Mouse (Mus musculus) hindbrain, embryonic 13.5 days (tissue): ENCODE measurements around the gene Ltv1. TPM values are rescaled to one million over a fixed set of nuclear protein-coding genes. Genes with fewer than 3 reads are reported as not detected.
A peak's percentile ranks its signal among the peaks of the same experiment; 100 is the strongest.

Experiments
- ATAC-seq: fragments of 200-750 bp; cut with Nextera tagmentation; 2 replicates; pipeline ENCODE4 v1.8.0; 2017; ENCODE audit warnings: moderate TSS enrichment; ENCODE audit not compliant: low FRiP score
- H3K27ac ChIP-seq: fragments of 300-500 bp; sonication (generic); 2 replicates; pipeline ENCODE4 v1.5.1; 2015; ENCODE audit warnings: inconsistent platforms, mild to moderate bottlenecking, moderate library complexity
- H3K27me3 ChIP-seq: fragments of 300-500 bp; sonication (generic); 2 replicates; pipeline ENCODE4 v1.6.1; 2015; ENCODE audit warnings: mild to moderate bottlenecking, inconsistent platforms
- H3K36me3 ChIP-seq: fragments of 300-500 bp; sonication (generic); 2 replicates; pipeline ENCODE4 v1.6.1; 2015; ENCODE audit warnings: mild to moderate bottlenecking, inconsistent platforms
- H3K4me1 ChIP-seq: fragments of 300-500 bp; sonication (generic); replicated peaks from 2 replicates; pipeline ENCODE4 v1.6.1; 2015; ENCODE audit warnings: inconsistent platforms
- H3K4me2 ChIP-seq: fragments of 300-500 bp; sonication (generic); 2 replicates; pipeline ENCODE4 v1.6.1; 2015; ENCODE audit warnings: inconsistent platforms, mild to moderate bottlenecking, moderate library complexity
- H3K4me3 ChIP-seq: fragments of 300-500 bp; sonication (generic); 2 replicates; pipeline ENCODE4 v1.5.1; 2015; ENCODE audit warnings: mild to moderate bottlenecking, inconsistent platforms
- H3K9ac ChIP-seq: fragments of 300-500 bp; sonication (generic); 2 replicates; pipeline ENCODE4 v1.6.1; 2015; ENCODE audit warnings: mild to moderate bottlenecking, inconsistent platforms
- H3K9me3 ChIP-seq: fragments of 300-500 bp; sonication (generic); 2 replicates; pipeline ENCODE4 v1.6.1; 2016; ENCODE audit warnings: inconsistent platforms
- WGBS: fragments of 180-500 bp; shearing (Covaris S2); methylation state at CpG from one replicate; pipeline ENCODE4 v1.1.7; 2015; 5-methylcytosine and 5-hydroxymethylcytosine counted together
- polyA plus RNA-seq: library from polyadenylated mRNA; unstranded; fragments of >200 nt; fragmentation: Nextera tagmentation; extraction: Ambion mirVana; gene quantifications from 2 replicates; pipeline ENCODE4 v1.2.1, GENCODE M21; 2015

The Ltv1 gene
- polyA plus RNA-seq = 36.5 and 40.8 TPM in 2 replicates

DNA sequence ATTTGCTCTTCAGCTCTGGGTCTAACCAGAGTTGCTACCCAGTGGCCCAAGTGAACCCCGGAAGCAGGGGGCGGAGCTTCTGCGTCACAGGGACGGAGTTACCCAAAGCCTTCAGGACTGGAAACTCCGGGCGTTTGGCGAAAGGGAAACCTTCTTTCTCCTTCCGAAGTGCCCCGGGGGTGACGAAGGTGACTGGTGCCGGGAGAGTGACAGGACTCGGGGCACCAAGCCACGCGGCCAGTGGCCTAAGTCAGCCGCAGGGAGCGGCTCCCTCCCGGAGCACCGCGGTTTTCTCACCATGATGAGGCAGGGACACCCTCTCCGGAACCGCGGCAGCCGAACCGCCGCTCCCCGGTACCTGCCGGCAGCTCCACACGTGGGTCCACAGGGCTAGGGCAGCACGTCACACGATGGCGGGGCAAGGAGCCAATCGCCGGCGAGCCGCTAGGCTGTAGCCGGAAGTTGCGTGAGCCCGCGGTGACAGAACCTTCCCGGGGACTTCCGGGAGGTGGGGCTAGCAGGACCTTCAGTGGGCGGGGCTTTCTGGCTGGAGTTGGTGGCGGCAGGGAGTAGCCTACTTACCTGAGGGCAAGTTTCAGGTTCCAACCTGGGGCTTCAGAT, at the start of gene Ltv1:
Gene Ltv1, minus strand, starts transcription at position 438 of the 621 bp plus-strand sequence.
- Histone ChIP-seq H3K4me1 (peaks cover 8% of the 10 kb centered on the region), H3K27ac (peak within 1 kb of the TSS; percentile 59), H3K36me3 (peaks cover 25% of the 10 kb centered on the region), H3K4me2 (peak within 1 kb of the TSS; percentile 62), H3K9ac (peak within 1 kb of the TSS; percentile 87), H3K4me3 (peak within 1 kb of the TSS; percentile 92), H3K27me3 (no peaks in the 10 kb centered on the region), H3K9me3 (no peaks in the 10 kb centered on the region)
- WGBS = under 1% methylated on average over 43 of the region's 43 CpGs
- peak; percentile 100 for ATAC-seq

DNA sequence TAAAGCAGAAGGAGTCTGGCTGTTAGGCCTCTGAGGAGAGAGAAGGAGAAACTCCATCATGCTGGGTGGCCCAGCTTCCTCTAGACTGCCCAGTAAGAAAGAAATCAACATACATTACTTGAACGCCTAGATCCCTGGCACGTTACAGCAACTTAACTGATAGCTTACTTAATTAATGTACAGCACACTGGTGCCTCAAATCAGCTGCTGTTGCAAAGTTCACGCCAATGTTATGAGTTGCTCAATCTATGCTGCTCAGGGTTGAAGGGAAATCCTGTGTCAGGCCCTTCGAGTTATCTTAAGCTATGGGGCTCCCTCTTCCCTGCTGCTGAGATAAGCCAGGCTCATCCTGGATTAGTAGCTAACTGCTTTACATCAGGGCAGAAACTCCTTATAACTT, 47.5 kb upstream of the Ltv1 start:
- Histone ChIP-seq H3K4me1 (no peaks in the 10 kb centered on the region), H3K36me3 (no peaks in the 10 kb centered on the region), H3K9me3 (no peaks in the 10 kb centered on the region), H3K27me3 (no peaks in the 10 kb centered on the region), H3K27ac (no peak overlapping the region), H3K4me3 (no peak overlapping the region), H3K9ac (no peak overlapping the region), H3K4me2 (no peak overlapping the region)
- ATAC-seq = no peak
- WGBS = 78% methylated on average over 4 of the region's 4 CpGs

DNA sequence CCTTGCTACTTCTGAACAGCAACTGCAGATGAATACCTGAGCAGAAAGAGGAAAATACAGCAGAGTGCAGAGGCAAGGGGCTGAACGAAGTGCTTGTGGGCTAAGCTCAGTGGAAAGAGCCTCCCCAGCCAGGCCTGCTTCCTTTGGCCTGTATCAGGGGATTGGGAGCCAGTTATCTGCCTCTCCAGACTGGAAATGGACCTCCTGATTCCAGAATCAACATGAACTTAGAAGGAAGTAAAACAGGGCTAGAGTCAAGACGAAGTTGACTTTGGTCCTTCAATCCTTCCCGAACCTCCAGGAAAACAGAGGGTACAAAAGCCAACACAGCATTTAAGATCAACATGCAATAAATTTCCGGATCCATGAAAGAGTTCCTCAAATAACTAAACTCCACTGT, 45.2 kb upstream of the Ltv1 start:
- H3K4me1 ChIP-seq = peaks cover 7% of the 10 kb centered on the region
- 89% methylated on average over 4 of the region's 4 CpGs for WGBS
- H3K27ac ChIP-seq = no peak overlapping the region
- H3K36me3 ChIP-seq = no peaks in the 10 kb centered on the region
- no peak for ATAC-seq
- H3K27me3 ChIP-seq = no peaks in the 10 kb centered on the region
- no peaks in the 10 kb centered on the region for H3K9me3 ChIP-seq
- no peak overlapping the region for H3K4me3 ChIP-seq
- no peak overlapping the region for H3K4me2 ChIP-seq
- no peak overlapping the region for H3K9ac ChIP-seq

DNA sequence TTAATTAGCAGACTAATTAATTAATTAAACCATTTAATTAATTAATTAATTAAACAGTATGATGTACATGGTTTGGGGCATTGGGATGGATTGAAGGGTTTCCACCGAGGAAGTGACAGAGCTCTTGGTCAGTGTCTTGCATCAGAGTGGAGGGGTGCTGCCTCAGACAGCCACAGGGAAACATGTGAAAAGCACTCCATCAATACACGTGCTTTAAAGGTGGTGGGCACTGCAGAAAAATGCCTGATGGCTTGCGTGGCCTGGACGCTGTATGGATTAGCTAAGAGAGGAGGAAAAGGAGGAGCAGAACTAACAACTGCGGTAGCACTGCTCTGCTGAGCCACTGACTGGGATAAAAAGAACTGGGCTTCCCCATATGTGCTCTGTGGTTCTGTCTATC, 43.9 kb upstream of the Ltv1 start:
- 88% methylated on average over 5 of the region's 5 CpGs for WGBS
- no peak overlapping the region for H3K27ac ChIP-seq

DNA sequence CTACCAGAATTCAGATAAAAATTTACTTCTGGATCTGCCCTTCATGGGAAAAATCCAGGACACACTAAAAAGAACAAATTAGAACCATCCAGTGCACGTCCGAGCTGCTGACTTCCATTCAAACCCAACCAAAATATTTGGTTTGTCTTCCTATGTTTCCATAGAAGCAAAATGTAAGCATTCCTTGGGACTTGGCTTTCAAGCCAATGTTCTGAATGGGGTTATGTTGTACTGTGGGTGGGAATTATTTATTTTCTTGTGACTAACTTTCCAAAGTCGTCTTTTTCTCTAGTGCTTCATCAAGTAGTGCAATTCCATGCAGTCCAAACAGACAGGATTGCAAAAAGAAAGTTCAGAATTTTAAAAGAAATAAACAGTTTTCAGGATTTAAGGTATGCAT, 41.5 kb upstream of the Ltv1 start:
- Histone ChIP-seq H3K4me1 (peaks cover 13% of the 10 kb centered on the region), H3K4me2 (no peak overlapping the region), H3K27ac (no peak overlapping the region), H3K27me3 (no peaks in the 10 kb centered on the region), H3K9ac (no peak overlapping the region), H3K4me3 (no peak overlapping the region), H3K9me3 (no peaks in the 10 kb centered on the region), H3K36me3 (no peaks in the 10 kb centered on the region)
- WGBS = 54% methylated on average over 3 of the region's 3 CpGs
- ATAC-seq = no peak

More for the DNA sequence above, 43.9 kb upstream of the Ltv1 start:
- Histone ChIP-seq H3K4me3 (no peak overlapping the region), H3K27me3 (no peaks in the 10 kb centered on the region), H3K36me3 (no peaks in the 10 kb centered on the region), H3K9me3 (no peaks in the 10 kb centered on the region), H3K4me2 (no peak overlapping the region), H3K9ac (no peak overlapping the region), H3K4me1 (peaks cover 13% of the 10 kb centered on the region)
- no peak for ATAC-seq

DNA sequence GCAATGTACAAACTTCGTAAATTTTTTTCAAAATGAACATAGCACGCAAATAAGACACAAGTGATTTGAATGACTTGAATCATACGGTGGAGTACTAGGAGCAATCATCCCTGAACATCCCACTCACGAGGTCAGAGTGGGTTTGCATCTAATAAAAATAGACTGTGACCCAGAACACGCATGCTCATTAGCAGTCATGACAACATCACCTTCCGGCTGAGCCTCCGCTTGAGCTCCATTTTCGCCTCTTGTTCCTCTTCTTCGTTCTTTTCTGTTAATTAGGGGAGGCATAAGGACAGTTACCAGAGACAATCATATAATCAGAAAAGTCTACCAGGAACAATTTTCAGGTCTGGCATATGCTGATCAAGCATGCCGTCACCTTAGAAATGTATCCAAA, 41.0 kb upstream of the Ltv1 start:
- no peak overlapping the region for H3K27ac ChIP-seq
- H3K27me3 ChIP-seq = no peaks in the 10 kb centered on the region
- no peaks in the 10 kb centered on the region for H3K9me3 ChIP-seq
- no peaks in the 10 kb centered on the region for H3K36me3 ChIP-seq
- H3K4me2 ChIP-seq = no peak overlapping the region
- no peak overlapping the region for H3K9ac ChIP-seq
- peaks cover 13% of the 10 kb centered on the region for H3K4me1 ChIP-seq
- H3K4me3 ChIP-seq = no peak overlapping the region
- ATAC-seq = no peak
- WGBS = 56% methylated on average over 10 of the region's 10 CpGs

DNA sequence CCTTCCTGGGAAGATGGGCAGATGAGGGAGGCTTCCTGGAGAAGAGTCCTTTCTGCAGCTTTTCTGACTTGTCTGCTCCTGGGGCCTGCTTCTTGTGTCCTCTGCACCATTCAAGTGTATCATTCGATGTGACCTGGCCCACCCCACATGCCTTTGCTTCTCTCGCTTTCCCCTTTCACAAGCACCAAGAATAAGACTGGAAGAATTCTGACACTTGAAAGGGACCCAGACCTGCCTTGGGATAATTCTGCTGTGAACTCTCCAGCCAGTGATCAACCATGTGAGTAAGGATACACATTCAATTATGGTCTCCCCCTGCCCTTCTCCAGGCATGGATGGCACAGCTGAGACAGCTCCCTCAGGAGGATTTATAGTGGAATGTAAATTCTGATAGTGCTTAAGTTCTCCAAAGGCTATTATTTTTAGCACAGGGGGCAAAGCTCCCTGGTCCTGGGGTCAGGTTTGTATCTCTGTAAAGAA, 40.2 kb upstream of the Ltv1 start:
- Histone ChIP-seq H3K9ac (no peak overlapping the region), H3K4me3 (no peak overlapping the region), H3K27ac (no peak overlapping the region; the same call in 1 of the 2 replicates), H3K4me1 (peaks cover 13% of the 10 kb centered on the region), H3K4me2 (no peak overlapping the region), H3K9me3 (no peaks in the 10 kb centered on the region), H3K27me3 (no peaks in the 10 kb centered on the region), H3K36me3 (no peaks in the 10 kb centered on the region)
- 32% methylated on average over 2 of the region's 2 CpGs for WGBS
- no peak for ATAC-seq

DNA sequence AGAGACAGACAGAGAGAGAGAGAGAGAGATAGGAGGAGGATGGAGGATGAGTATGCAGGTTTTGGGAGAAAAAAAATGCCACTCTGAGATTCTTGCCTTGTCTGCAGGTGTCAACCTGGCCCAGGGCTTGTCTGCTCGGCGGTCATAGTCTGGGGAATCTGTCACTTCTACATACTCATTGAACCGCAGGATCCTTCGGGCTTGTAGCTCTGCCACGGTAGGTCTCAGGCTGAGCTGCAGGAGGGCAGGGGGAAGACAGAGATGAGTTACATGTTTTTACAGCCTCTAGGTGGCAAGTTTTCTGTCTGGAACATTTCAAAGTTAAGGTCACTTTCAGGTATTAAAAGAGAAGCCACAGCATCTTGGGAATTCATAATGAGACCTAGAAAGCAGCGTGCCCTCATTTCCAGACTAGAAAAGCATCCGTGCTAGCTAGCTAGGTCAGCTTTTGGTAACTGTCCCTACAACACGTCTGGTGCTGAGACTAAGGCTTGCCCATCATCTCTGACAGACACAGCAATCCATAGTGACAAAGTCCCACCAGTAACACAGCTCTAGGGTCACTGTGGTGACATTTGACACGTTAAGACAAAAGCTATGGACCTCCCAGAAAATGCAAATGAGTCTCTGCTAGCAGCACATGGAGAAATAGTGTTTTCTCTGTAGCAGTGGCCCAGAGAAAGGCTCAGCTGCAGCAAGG, 39.6 kb upstream of the Ltv1 start:
- H3K36me3 ChIP-seq = no peaks in the 10 kb centered on the region
- 34% methylated on average over 9 of the region's 9 CpGs for WGBS
- H3K27me3 ChIP-seq = no peaks in the 10 kb centered on the region
- 0 out of 2 replicates have a peak, but pooled peaks have one; percentile 36 for ATAC-seq
- H3K9me3 ChIP-seq = no peaks in the 10 kb centered on the region
- no peak overlapping the region for H3K4me2 ChIP-seq
- peaks cover 13% of the 10 kb centered on the region for H3K4me1 ChIP-seq
- H3K9ac ChIP-seq = no peak overlapping the region
- no peak overlapping the region for H3K4me3 ChIP-seq
- H3K27ac ChIP-seq = no peak overlapping the region; the same call in 1 of the 2 replicates

DNA sequence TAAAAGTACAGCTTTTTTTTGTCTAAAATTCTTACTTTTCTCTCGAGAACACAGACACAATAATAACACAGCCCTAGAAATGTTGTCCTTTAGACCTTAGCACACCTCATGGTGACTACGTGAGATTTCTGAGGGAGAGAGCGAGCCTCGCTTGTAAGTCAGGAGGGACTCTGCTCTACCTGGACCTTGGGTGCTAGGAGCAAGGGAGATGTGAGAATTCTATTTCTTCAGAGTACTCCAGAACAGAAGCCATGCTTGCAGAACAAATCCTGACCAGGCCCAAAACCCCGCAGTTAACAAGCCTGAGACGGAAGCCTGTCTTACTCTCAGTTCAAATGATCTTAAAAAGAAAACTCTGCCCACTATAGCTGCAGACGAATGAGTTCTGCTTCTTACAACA, 37.7 kb upstream of the Ltv1 start:
- ATAC-seq = no peak
- 93% methylated on average over 7 of the region's 7 CpGs for WGBS

DNA sequence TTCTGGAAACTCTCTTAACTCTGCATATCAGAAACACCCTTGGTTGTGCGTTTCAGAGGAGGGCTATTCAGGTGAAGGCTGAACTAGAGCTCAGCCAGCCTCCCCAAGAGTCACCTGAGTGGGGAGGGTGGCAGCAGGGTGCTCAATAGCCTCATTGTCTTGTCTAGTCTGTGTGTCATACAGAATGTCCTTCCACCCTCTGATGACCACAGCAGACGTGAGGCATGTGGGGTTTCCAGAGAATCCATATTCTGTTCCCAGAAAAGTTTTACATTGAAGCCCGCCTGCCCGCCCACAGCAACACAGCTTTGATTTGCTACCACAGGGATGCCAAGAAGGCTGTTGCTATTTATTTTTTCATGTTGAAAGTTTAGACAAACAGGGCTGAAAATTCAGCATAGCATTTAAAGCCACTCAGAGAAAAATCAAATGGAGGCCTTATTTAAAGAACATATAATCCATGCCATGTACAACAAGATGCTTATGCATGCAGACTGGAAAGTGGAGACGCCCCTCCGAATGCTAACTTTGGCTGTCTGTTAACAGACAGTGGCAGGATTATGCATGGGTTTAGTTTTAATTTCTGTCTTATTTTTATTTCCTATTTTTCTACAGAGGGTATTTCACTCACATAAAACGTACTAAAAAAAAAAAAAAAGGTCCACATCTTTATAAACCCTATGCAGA, 32.6 kb upstream of the Ltv1 start:
- Histone ChIP-seq H3K9me3 (no peaks in the 10 kb centered on the region), H3K9ac (no peak overlapping the region), H3K4me2 (no peak overlapping the region), H3K27ac (no peak overlapping the region), H3K4me1 (no peaks in the 10 kb centered on the region), H3K27me3 (no peaks in the 10 kb centered on the region), H3K4me3 (no peak overlapping the region), H3K36me3 (no peaks in the 10 kb centered on the region)
- 88% methylated on average over 7 of the region's 7 CpGs for WGBS
- no peak for ATAC-seq

More for the DNA sequence above, 37.7 kb upstream of the Ltv1 start:
- no peak overlapping the region for H3K9ac ChIP-seq
- H3K27me3 ChIP-seq = no peaks in the 10 kb centered on the region
- no peaks in the 10 kb centered on the region for H3K36me3 ChIP-seq
- no peak overlapping the region for H3K4me3 ChIP-seq
- H3K4me2 ChIP-seq = no peak overlapping the region
- peaks cover 13% of the 10 kb centered on the region for H3K4me1 ChIP-seq
- no peaks in the 10 kb centered on the region for H3K9me3 ChIP-seq
- H3K27ac ChIP-seq = no peak overlapping the region

DNA sequence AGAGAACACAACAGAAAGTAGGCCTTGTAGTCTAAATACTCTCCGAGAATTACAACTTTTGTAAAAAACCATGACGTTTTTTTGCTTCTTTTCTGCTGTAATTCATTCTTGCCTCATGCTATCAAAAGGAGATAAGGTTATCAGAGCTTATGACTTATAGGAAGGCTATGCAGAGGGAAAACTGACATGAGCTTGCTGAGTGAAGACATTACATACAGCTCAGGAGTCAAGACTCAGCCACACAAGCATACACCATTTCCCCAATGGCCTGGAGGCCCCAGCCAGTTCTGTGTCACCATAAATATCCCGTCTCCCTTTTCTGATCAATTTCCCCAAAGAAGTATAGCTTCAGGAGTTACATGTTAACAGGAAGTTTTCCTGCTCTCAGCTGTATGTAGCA, 29.2 kb upstream of the Ltv1 start:
- H3K9me3 ChIP-seq = no peaks in the 10 kb centered on the region
- no peak overlapping the region for H3K4me2 ChIP-seq
- no peak for ATAC-seq
- no peaks in the 10 kb centered on the region for H3K36me3 ChIP-seq
- WGBS = 94% methylated on average over 3 of the region's 3 CpGs
- H3K9ac ChIP-seq = no peak overlapping the region
- H3K4me1 ChIP-seq = no peaks in the 10 kb centered on the region
- no peak overlapping the region for H3K27ac ChIP-seq
- no peak overlapping the region for H3K4me3 ChIP-seq
- no peaks in the 10 kb centered on the region for H3K27me3 ChIP-seq

DNA sequence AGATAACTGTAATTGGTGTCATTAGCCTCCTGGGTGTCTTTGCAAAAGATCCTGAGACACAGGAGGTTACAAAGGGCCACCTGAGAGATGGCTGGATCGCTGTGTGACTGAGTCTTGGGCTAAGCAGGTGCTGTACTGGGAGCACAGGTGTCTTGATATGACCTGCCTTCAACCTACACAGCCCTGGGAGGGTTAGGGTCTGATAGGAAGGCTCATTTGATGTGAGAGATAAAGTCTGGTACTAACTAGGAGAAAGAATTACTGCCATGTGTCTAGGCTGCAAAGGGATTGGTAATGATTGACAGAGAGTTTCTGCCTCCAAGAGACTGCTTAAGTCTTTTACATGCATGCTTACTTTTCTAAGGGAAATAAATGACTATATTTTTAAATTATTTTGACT, 27.1 kb upstream of the Ltv1 start:
- no peak overlapping the region for H3K9ac ChIP-seq
- no peaks in the 10 kb centered on the region for H3K9me3 ChIP-seq
- H3K4me1 ChIP-seq = no peaks in the 10 kb centered on the region
- H3K4me3 ChIP-seq = no peak overlapping the region
- no peak for ATAC-seq
- no peak overlapping the region for H3K4me2 ChIP-seq
- no peaks in the 10 kb centered on the region for H3K36me3 ChIP-seq
- WGBS = 61% methylated on average over 1 of the region's 1 CpGs
- no peaks in the 10 kb centered on the region for H3K27me3 ChIP-seq
- no peak overlapping the region for H3K27ac ChIP-seq
